Mouse (Mus musculus): ENCODE data around the gene Poc5.

The Poc5 gene

GRCm38 (mm10) chr13:96432376-96432811, 44.3 kb downstream of the Poc5 start:
- DNase-seq (ENCODE audit: low read depth): no peak

DNA sequence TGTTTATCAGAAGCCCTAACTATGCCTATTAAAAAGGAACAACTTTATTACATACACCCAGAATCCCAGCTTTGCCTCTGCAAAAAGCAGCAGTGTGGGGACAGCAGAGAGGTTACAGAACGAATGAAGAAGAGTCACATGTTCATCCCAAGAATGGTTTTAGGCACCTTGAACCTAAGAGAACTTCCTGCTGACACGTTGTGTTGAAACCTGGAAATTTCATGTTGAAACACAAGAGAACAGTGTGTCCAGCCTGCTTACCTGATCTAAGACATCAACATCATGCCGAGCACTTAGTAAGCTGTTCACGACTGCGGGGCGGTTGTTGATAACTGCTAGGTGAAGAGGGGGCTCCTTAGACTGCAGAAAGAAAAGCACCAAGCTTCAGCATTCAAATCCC, 44.9 kb downstream of the Poc5 start:
- no peak for DNase-seq (ENCODE audit: low read depth)

DNA sequence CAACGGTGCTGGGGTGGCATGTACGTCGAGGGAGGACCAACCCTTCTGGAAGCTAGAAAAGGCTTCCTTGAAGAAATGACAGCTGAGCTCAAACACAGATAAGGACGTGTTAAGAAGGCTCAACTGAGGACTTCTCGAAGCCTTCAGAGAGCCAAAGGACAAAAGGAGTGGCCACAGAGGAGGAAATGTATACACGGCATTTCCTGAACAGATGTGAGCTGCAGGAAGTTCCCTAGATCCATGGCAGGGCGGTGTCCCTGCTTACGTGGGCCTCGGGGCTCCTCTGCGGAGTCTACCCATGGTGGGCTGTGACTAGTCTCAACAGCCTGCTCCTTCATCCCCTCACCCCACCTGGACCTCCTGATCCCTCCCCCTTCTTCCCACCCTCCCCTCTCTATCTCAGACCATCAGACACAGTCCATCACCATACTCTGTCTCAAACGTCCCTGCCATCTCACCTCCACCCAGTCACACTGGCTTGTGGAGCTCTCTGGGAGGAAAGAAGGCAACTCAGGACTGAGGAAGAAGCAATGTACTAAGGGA, 45.6 kb downstream of the Poc5 start:
- DNase-seq (ENCODE audit: low read depth): peak; percentile 16

- DNase-seq (ENCODE audit: low read depth): no peak
Measured at GRCm38 (mm10) chr13:96434899-96435331, 46.8 kb downstream of the Poc5 start.

GRCm38 (mm10) chr13:96435793-96436192, 47.7 kb downstream of the Poc5 start:
- DNase-seq (ENCODE audit: low read depth): no peak

GRCm38 (mm10) chr13:96436921-96437320, 48.8 kb downstream of the Poc5 start:
- DNase-seq (ENCODE audit: low read depth): no peak

DNA sequence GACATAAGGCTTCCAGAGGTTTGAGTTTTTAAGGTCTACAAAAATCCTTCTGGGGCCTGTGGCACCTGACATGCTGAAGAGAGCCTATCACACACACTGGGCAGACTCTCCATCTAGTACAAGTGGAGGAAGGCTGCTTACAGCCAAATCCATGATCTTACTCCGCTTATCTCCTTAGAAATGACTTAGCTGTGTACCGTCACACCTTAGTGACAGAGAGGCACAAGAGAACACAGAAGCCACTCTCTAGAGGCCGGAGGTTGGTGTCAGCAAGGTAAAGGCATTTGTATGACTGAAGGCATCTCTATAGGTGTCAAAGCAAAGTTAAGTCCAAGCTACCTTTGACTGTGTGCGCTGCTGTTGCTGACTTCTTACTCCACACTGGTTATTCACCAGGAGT, 52.3 kb downstream of the Poc5 start:
- no peak for DNase-seq (ENCODE audit: low read depth)

GRCm38 (mm10) chr13:96450205-96450856, 62.2 kb downstream of the Poc5 start:
- no peak for DNase-seq (ENCODE audit: low read depth)

GRCm38 (mm10) chr13:96450869-96451268, 62.8 kb downstream of the Poc5 start:
- DNase-seq (ENCODE audit: low read depth): no peak

DNA sequence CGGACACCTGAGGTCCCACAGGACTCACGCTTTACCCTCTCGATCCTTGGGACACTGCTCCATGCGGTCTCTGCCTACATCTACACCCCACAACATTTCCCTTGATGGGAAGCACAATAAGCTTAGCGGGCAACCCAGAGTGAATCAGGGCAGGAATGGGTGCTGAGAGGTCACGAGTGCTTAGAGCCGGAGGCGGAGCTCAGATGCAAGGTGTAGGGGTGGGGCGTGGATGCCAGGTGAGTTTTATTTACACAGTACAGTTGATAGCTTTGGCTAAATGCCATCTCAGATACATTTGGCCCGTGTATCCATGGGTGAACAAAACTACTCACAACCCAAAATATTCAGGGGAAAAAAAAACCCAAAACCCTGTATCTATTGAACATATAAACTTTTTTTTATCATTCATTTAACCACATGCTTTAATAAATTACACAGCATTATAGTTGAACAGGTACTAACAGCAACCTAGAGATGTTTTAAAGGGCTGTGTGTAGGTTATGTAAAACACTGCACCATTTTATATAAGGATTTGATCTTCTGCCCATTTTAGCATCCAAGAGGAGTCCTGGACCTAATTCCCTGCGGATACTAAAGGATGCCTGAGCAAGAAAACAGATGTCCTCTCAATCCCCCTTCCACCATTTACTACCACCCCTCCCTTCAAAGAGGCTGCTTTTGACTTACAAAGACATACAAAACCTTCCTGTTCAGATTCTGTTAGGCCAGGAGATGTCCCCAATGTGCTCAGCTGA, 63.5 kb downstream of the Poc5 start:
- no peak for DNase-seq (ENCODE audit: low read depth)

DNA sequence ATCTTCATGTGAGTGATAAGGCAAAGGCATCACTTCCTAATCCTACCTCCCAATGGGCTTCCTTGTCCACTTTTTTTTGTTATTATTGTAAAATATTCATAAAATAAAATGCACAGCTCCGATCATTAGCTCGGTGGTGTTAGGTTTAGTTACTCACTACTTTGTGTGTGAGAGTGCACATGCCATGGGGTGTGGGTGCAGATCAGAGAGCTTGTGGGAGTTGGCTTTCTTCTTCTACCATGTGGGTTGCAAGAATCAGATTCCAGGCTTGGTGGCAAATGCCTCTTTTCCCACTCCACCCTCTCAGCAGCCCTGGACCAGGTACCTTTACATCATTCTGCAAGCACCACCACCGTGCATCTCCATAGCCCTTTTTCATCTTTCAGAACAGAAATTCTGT, 64.5 kb downstream of the Poc5 start:
- DNase-seq (ENCODE audit: low read depth): no peak

GRCm38 (mm10) chr13:96454288-96454687, 66.2 kb downstream of the Poc5 start:
- no peak for DNase-seq (ENCODE audit: low read depth)

GRCm38 (mm10) chr13:96457566-96457965, 69.5 kb downstream of the Poc5 start:
- DNase-seq (ENCODE audit: low read depth): no peak

GRCm38 (mm10) chr13:96458018-96458417, 69.9 kb downstream of the Poc5 start:
- no peak for DNase-seq (ENCODE audit: low read depth)

DNA sequence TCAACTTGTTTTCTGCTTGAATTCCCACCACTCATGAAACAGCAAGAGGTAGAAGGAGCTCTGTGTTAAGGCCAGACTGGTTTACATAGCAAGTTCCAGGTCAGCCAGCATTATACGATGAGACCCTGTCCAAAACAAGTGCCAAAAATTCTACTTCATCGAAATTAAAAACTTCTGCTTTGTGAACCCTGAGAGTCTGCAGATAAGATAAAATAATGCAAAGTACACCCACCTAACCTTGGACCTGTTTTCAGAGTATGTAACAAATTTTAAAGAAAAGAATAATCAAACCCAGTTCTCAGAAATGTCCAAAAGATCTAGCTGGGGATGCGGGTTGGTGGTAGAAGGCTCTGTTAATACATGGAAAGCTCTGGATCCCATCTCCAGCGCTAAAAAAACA, 70.5 kb downstream of the Poc5 start:
- no peak for DNase-seq (ENCODE audit: low read depth)

DNA sequence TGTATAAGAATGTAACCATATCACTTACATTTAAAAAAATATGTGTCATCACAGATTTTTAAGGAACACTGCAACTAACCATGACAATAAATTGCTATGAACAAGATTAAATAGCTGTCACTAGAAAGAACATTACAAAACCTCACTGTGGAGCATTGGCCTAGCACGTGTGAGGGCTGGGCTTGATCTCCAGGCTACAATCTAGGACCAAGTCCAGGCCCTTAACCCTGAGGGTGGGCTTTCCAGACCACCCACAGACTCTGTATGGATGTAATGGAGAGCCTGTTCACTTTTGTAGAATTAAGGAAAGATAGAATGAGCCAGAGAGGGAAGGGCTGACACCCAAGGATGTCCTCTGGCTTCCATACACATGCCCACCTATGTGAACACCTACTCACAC, 74.5 kb downstream of the Poc5 start:
- no peak for DNase-seq (ENCODE audit: low read depth)

DNA sequence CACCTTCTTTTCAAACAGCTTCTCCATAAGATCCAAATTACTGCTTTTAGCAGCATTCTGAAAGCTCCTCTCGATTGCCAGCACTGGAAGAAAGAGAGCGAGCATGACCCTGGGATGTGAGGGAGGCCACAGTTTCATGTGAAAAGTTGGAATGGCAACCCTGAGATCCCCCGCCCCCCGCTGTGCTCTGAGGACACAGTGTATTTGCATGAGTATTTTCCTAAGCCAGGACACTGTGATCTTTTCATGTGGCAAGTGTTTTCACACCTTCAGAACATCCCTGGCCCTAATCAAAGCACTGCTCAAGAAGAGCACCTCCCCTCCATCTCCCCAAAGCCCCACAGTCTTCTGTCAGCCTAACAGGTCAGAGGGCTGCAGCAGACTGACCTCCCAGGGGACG, 77.2 kb downstream of the Poc5 start:
- DNase-seq (ENCODE audit: low read depth): no peak
